Mouse (Mus musculus) hindbrain, postnatal 0 days (tissue): ENCODE measurements around the gene Lilra5. TPM values are rescaled to one million over a fixed set of nuclear protein-coding genes. Genes with fewer than 3 reads are reported as not detected.
"Not testable (repeated sequence)": the region's sequence is repeated elsewhere in the genome, so short reads cannot be mapped to it uniquely, and the experiment has no call there.

Experiments
- ATAC-seq: fragments of 200-750 bp; cut with Nextera tagmentation; 2 replicates; pipeline ENCODE4 v1.8.0; 2017; ENCODE audit warnings: mild to moderate bottlenecking, moderate TSS enrichment, moderate library complexity
- DNase-seq: peaks from one replicate; pipeline ENCODE4 v3.0.0-alpha.2; 2015; ENCODE audit warnings: low spot score
- H3K27ac ChIP-seq: fragments of 300-500 bp; sonication (generic); 2 replicates; pipeline ENCODE4 v1.5.1; 2014; ENCODE audit warnings: mild to moderate bottlenecking
- H3K27me3 ChIP-seq: fragments of 300-500 bp; sonication (generic); 2 replicates; pipeline ENCODE4 v1.6.1; 2014; ENCODE audit warnings: low read length, mixed read lengths; ENCODE audit not compliant: insufficient read depth
- H3K36me3 ChIP-seq: fragments of 300-500 bp; sonication (generic); 2 replicates; pipeline ENCODE4 v1.6.1; 2014; ENCODE audit warnings: low read length, mixed read lengths; ENCODE audit not compliant: insufficient read depth
- H3K4me1 ChIP-seq: fragments of 300-500 bp; sonication (generic); 2 replicates; pipeline ENCODE4 v1.6.1; 2014; ENCODE audit warnings: antibody characterized with exemption, low read length, mixed read lengths; ENCODE audit not compliant: insufficient read depth
- H3K4me2 ChIP-seq: fragments of 300-500 bp; sonication (generic); 2 replicates; pipeline ENCODE4 v1.6.1; 2014; ENCODE audit warnings: low read depth, mild to moderate bottlenecking, low read length, moderate library complexity, mixed read lengths
- H3K4me3 ChIP-seq: fragments of 300-500 bp; sonication (generic); 2 replicates; pipeline ENCODE4 v1.5.1; 2014; ENCODE audit warnings: low read length
- H3K9ac ChIP-seq: fragments of 300-500 bp; sonication (generic); replicated peaks from 2 replicates; pipeline ENCODE4 v1.6.1; 2014; ENCODE audit warnings: mild to moderate bottlenecking, low read length, moderate library complexity, mixed read lengths
- H3K9me3 ChIP-seq: fragments of 300-500 bp; sonication (generic); 2 replicates; pipeline ENCODE4 v1.6.1; 2016; ENCODE audit warnings: low read length, mixed read lengths
- CTCF ChIP-seq: IDR thresholded peaks from 2 replicates; pipeline ENCODE4 v1.5.1; 2016; ENCODE audit warnings: antibody characterized with exemption, control low read depth, low read depth
- WGBS: fragments of 180-500 bp; shearing (Covaris S2); extraction: QIAGEN DNeasy Blood & Tissue Kit; methylation state at CpG from one replicate; pipeline ENCODE4 v1.1.7; 2014; 5-methylcytosine and 5-hydroxymethylcytosine counted together
- polyA plus RNA-seq: library from polyadenylated mRNA; unstranded; fragments of >200 nt; fragmentation: Nextera tagmentation; extraction: Ambion mirVana; gene quantifications from 2 replicates; pipeline ENCODE4 v1.2.1, GENCODE M21; 2015
- total RNA-seq: library from RNA; depleted of rRNA; stranded (reverse); fragments of >200 nt; gene quantifications from 2 replicates; pipeline ENCODE4 v1.2.3, GENCODE M21; 2014; rRNA removed

Gene Lilra5
- total RNA-seq = not detected in 2 replicates
- 0.09 TPM in 1 of 2 replicates, not detected in the other for polyA plus RNA-seq

GRCm38 (mm10) chr7:4237454-4237853, at the start of gene Lilra5:
Lilra5 (plus strand) TSS chr7:4237754.
- WGBS = 75% methylated on average over 7 of the region's 7 CpGs
- no peak for DNase-seq
- H3K4me3 ChIP-seq = no peak within 1 kb of the TSS

GRCm38 (mm10) chr7:4207126-4207525, 30.4 kb upstream of the Lilra5 start:
- Histone ChIP-seq H3K4me1 (no peaks in the 10 kb centered on the region), H3K4me2 (no peak overlapping the region), H3K4me3 (no peak overlapping the region), H3K27ac (no peak overlapping the region), H3K9me3 (0 out of 2 replicates have a peak, but pooled peaks cover 2% of the 10 kb centered on the region), H3K27me3 (no peaks in the 10 kb centered on the region), H3K9ac (no peak overlapping the region), H3K36me3 (no peaks in the 10 kb centered on the region)
- no peak for TF ChIP-seq CTCF
- DNase-seq (no peak), ATAC-seq (no peak)
- 76% methylated on average over 1 of the region's 1 CpGs for WGBS

More at GRCm38 (mm10) chr7:4237454-4237853, at the start of gene Lilra5:
- H3K36me3 ChIP-seq = no peaks in the 10 kb centered on the region
- H3K9ac ChIP-seq = no peak within 1 kb of the TSS
- no peaks in the 10 kb centered on the region for H3K27me3 ChIP-seq
- no peak within 1 kb of the TSS for H3K27ac ChIP-seq
- no peak within 1 kb of the TSS for H3K4me2 ChIP-seq
- no peaks in the 10 kb centered on the region for H3K4me1 ChIP-seq
- H3K9me3 ChIP-seq = no peaks in the 10 kb centered on the region
- no peak for ATAC-seq
- TF ChIP-seq CTCF = no peak

GRCm38 (mm10) chr7:4208626-4209025, 28.9 kb upstream of the Lilra5 start:
- no peak for TF ChIP-seq CTCF
- DNase-seq (no peak), ATAC-seq (no peak)
- Histone ChIP-seq H3K4me3 (no peak overlapping the region), H3K36me3 (no peaks in the 10 kb centered on the region), H3K4me1 (no peaks in the 10 kb centered on the region), H3K27me3 (no peaks in the 10 kb centered on the region), H3K9me3 (0 out of 2 replicates have a peak, but pooled peaks cover 2% of the 10 kb centered on the region), H3K4me2 (no peak overlapping the region), H3K27ac (no peak overlapping the region), H3K9ac (no peak overlapping the region)
- WGBS = 44% methylated on average over 2 of the region's 2 CpGs

- ATAC-seq, DNase-seq, H3K9ac ChIP-seq, H3K4me3 ChIP-seq, H3K9me3 ChIP-seq, H3K27ac ChIP-seq, H3K27me3 ChIP-seq, H3K36me3 ChIP-seq, H3K4me2 ChIP-seq, H3K4me1 ChIP-seq: not testable (repeated sequence)
Observed at GRCm38 (mm10) chr7:4213436-4213835, 24.1 kb upstream of the Lilra5 start.

GRCm38 (mm10) chr7:4215396-4215795, 22.2 kb upstream of the Lilra5 start:
- ATAC-seq (no peak), DNase-seq (no peak)
- no peak overlapping the region for H3K27ac ChIP-seq
- WGBS = 86% methylated on average over 2 of the region's 2 CpGs
- no peak overlapping the region for H3K4me2 ChIP-seq
- no peak overlapping the region for H3K4me3 ChIP-seq
- H3K27me3 ChIP-seq = no peaks in the 10 kb centered on the region
- no peak for TF ChIP-seq CTCF
- no peaks in the 10 kb centered on the region for H3K9me3 ChIP-seq
- H3K36me3 ChIP-seq = no peaks in the 10 kb centered on the region
- H3K9ac ChIP-seq = no peak overlapping the region
- H3K4me1 ChIP-seq = no peaks in the 10 kb centered on the region

- Histone ChIP-seq H3K9me3 (no peaks in the 10 kb centered on the region), H3K4me2 (no peak overlapping the region), H3K4me3 (no peak overlapping the region), H3K27me3 (no peaks in the 10 kb centered on the region), H3K9ac (no peak overlapping the region), H3K27ac (no peak overlapping the region), H3K36me3 (no peaks in the 10 kb centered on the region), H3K4me1 (no peaks in the 10 kb centered on the region)
- no peak for TF ChIP-seq CTCF
- no peak for DNase-seq
- no peak for ATAC-seq
- WGBS = 77% methylated on average over 2 of the region's 2 CpGs
Observed at GRCm38 (mm10) chr7:4215805-4216204, 21.7 kb upstream of the Lilra5 start.

- no peak overlapping the region for H3K4me2 ChIP-seq
- H3K27me3 ChIP-seq = no peaks in the 10 kb centered on the region
- no peaks in the 10 kb centered on the region for H3K36me3 ChIP-seq
- H3K9ac ChIP-seq = no peak overlapping the region
- no peak overlapping the region for H3K27ac ChIP-seq
- no peak overlapping the region for H3K4me3 ChIP-seq
- no peak for ATAC-seq
- no peaks in the 10 kb centered on the region for H3K9me3 ChIP-seq
- no peaks in the 10 kb centered on the region for H3K4me1 ChIP-seq
- DNase-seq = no peak
- no peak for TF ChIP-seq CTCF
Observed at GRCm38 (mm10) chr7:4235536-4235935, 2.0 kb upstream of the Lilra5 start.
